Mouse (Mus musculus) urinary bladder, postnatal 0 days (tissue): ENCODE measurements around the gene 1700024B05Rik. TPM values are rescaled to one million over a fixed set of nuclear protein-coding genes. Genes with fewer than 3 reads are reported as not detected.

Experiments used
- polyA plus RNA-seq: library from polyadenylated mRNA; unstranded; fragments of >200 nt; fragmentation: Nextera tagmentation; extraction: Ambion mirVana; gene quantifications from 2 replicates; pipeline ENCODE4 v1.2.1, GENCODE M21; 2015

1700024B05Rik gene
- polyA plus RNA-seq = not detected in 2 replicates

GRCm38 (mm10) chr14:41943695-41944094 lies at the start of gene 1700024B05Rik:
Gene 1700024B05Rik (plus strand): TSS chr14:41943995.

GRCm38 (mm10) chr14:41907190-41907589 lies 36.6 kb upstream of the 1700024B05Rik start, which contains the start of gene Gm7980:
Gene Gm7980 (minus strand): TSS chr14:41907290.

GRCm38 (mm10) chr14:41924649-41925048 lies 19.1 kb upstream of the 1700024B05Rik start, which contains the start of gene 1700049E17Rik1:
Gene 1700049E17Rik1 (plus strand): TSS chr14:41924949.

GRCm38 (mm10) chr14:41967827-41968226 lies 24.0 kb downstream of the 1700024B05Rik start, which contains the start of gene Gm6401:
Gene Gm6401 (minus strand): TSS chr14:41967927.

GRCm38 (mm10) chr14:41983225-41983624 lies 39.4 kb downstream of the 1700024B05Rik start, which contains the start of gene Gm3543:
Gene Gm3543 (minus strand): TSS chr14:41983325.

Other genes with a start within 250 kb of the 1700024B05Rik start
- gene Gm8068, start 242.1 kb upstream of the 1700024B05Rik start, polyA plus RNA-seq = not detected in 2 replicates
- not detected in 2 replicates for gene Gm7929, start 193.4 kb upstream of the 1700024B05Rik start, polyA plus RNA-seq
- not detected in 2 replicates for gene Gm47189, start 171.6 kb upstream of the 1700024B05Rik start, polyA plus RNA-seq
- gene Gm7980, start 36.7 kb upstream of the 1700024B05Rik start, polyA plus RNA-seq = not detected in 2 replicates
- gene 1700049E17Rik1, start 19.0 kb upstream of the 1700024B05Rik start, polyA plus RNA-seq = not detected in 2 replicates
- not detected in 2 replicates for gene Gm6401, start 23.9 kb downstream of the 1700024B05Rik start, polyA plus RNA-seq
- gene Gm3543, start 39.3 kb downstream of the 1700024B05Rik start, polyA plus RNA-seq = not detected in 2 replicates
- not detected in 2 replicates for gene Gm7951, start 173.4 kb downstream of the 1700024B05Rik start, polyA plus RNA-seq
- not detected in 2 replicates for gene Gm17027, start 218.6 kb downstream of the 1700024B05Rik start, polyA plus RNA-seq
- not detected in 2 replicates for gene Gm3573, start 246.8 kb downstream of the 1700024B05Rik start, polyA plus RNA-seq